Mouse (Mus musculus) brain, embryonic 14.5 days (tissue): Measurements from ENCODE around the gene Vsir.

Source experiments
- CTCF ChIP-seq: fragments of 200-500 bp; IDR thresholded peaks from 2 replicates; pipeline ENCODE4 v1.5.1; 2012; ENCODE audit warnings: inconsistent platforms, mild to moderate bottlenecking, moderate library complexity, borderline replicate concordance; ENCODE audit not compliant: insufficient read depth, insufficient read length; ENCODE audit errors: extremely low read depth
- POLR2A ChIP-seq: fragments of 200-500 bp; IDR thresholded peaks from 2 replicates; pipeline ENCODE4 v1.6.1; 2012; ENCODE audit warnings: mild to moderate bottlenecking, inconsistent platforms, borderline replicate concordance; ENCODE audit not compliant: poor library complexity, insufficient read depth, insufficient read length, severe bottlenecking; ENCODE audit errors: extremely low read depth

DNA sequence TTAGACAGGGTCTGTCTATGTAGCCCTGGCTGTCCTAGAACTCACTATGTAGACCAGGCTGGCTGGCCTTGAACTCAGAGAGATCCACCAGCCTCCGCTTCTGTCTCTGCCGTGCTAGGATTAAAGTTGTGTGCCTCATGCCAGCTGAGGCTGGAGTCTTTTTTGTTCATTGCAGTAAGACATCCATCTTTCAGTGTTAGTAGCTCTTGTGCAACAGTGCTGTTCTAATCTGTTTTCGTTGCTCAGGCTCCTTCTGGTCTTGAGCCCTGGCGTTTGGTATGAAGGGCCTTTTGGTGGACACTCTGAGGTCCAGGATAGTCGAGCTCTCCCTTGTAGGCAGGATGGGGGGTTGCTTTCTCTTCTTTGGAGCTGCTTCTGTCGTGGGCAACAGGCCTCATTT, 16.8 kb downstream of the Vsir start:
- TF ChIP-seq CTCF: no peak
- TF ChIP-seq POLR2A: no peak
